Mouse (Mus musculus) kidney, adult 18-20 months (tissue): ENCODE data around the gene BC004004.
"Not testable (repeated sequence)": the region's sequence is repeated elsewhere in the genome, so short reads cannot be mapped to it uniquely, and the experiment has no call there.

Source experiments
- DNase-seq: peaks from one replicate; pipeline ENCODE4 v3.0.0; 2021

The BC004004 gene

DNA sequence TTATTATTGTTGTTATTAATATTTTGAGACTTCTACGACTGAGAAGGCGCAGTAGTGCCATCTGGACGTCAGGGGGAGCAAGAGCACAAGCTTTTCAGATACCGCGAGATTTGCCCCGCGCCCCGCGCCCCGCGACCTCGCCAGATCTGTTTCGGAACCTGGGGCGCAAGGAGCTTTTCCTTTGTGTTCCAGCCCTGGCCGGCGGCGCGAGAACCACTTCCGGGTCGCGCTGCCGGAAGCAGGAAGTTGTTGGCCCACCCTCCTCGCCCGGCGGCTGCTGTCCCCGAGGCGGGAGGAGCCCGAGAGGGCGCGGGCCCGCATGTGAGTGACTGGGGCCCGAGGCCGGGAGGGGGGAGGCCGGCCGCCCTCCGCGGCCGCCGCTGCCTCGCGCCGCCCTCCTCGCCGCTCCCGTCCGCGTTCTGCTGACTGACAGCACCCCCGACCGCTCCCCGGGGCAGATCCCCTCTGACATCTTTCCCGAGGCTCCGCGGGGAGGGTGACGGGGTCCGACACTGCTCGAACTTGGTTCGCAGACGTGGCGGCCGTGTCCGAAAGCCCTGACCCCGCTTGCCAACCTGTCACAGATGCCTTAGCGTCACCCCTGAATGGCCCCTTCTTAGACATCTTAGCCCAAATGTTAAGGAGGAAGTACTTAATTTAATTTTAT lies at the start of gene BC004004:
Gene BC004004, plus strand, starts transcription at position 107 of the 667 bp plus-strand sequence.
- peak; percentile 94 for DNase-seq

- no peak for DNase-seq
These were observed 48.0 kb upstream of the BC004004 start for GRCm38 (mm10) chr17:29220631-29221030.

DNA sequence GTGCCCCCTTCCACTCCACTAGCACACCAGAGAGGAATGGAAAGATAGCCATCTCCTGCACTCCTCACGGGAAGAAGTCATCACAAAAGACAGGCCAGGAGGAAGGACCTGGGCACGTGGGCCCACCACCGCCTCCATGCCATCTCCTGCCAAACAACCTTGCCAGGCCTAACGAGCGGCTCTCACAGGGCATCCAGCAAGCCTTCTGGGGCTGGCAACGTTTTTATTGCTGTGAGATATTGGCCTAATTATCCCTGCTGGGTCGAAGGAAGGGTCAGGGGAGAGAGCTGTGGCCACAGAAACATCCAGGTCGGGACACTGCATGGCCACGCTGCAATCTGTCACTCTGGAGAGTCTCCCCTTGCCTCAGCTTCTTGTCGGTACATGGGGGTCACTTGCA lies 37.5 kb upstream of the BC004004 start:
- no peak for DNase-seq

- DNase-seq = no peak
These were observed 32.5 kb upstream of the BC004004 start for GRCm38 (mm10) chr17:29236111-29236510.

DNA sequence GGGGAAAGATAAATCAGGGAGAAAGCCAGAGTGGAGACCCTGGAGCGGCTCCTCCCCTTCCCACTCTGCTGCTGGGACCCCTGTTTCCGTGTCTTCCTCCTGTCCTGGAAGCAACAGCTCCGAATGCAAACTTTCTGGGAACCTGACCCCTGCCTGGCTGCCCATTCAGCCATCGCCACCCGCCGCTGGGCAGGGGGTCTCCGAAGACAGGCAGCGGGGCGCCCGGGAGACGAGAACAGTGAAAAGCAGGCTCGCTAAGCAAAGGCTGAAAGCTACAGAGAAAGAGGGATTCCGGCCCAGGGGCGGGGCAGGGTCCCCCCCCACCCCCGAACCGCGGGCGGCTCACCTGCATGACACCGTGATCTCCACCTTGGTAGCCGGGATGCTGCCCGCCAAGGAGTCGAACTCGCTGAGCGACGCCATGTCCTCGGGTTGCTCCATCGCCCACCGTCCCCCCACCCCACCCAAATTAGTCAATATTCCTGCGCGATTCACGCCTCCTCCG lies 31.3 kb upstream of the BC004004 start:
- no peak for DNase-seq

GRCm38 (mm10) chr17:29237772-29238420 lies 30.7 kb upstream of the BC004004 start, which contains the start of gene Cpne5:
Cpne5 (minus strand) TSS chr17:29238167.
- DNase-seq = no peak

DNA sequence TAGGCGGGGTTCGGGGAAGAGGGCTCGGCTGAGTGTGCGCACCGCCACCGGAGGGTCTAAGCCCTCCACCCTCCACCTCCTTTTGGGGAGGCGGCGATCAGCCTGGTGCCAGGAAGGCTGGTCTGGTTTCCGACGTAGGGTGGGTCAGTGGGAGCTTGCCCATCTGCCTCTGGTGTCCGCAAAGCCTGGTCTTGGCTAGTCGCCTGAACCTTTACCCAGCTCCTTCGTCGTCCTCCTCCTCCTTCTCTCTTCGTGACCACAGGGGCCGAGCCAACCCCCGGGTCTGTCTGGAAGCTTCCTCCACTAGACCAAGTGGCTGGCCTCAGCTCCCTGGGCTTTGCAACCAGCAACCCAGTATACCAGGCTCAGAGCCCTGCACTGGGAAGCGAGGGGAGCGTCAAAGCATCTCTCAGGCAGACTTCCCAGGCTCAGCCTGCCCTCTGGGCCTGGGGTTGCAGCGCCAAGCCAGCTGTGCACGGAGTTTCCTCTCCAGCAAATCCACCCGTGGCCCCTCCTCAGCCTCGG lies 30.1 kb upstream of the BC004004 start:
- no peak for DNase-seq

DNA sequence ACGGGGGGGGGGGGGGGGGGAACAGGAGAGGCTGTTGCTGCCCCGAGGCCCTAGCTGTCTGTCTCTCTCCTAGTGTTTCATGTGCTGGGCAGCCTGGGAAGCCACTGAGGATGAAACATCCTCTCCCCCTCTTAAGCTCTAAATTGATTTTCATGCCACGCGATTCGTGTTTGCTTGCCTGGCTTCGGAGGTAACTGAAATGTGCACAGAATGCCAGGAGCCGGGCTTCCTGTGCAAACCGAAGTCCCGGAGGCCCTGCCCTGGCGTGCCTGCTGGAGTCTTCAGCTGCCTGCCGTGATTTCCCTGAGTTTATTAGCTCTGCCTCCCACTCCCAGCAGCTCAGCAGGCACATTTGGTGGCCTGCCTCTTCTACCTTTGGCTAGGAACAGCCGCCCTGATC lies 23.7 kb upstream of the BC004004 start:
- no peak for DNase-seq

DNA sequence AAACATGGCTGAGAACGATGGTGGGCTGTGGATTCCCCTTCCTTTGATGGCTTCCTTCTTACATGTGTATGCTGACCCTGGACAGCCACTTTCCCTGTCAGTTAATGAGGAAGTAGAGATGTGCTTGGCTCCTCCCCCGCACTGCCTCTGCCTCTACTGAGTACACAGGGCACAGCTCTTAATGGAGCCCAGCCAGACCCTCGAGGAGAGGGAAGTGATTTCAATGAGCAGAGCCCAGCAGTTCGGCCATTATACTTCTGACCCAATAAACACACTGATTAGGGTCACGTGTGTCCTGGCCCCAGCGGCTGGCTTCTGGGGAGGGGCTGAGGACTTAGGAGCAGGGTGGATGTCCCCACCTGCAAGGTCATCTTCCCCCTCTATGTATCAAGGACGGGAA lies 22.9 kb upstream of the BC004004 start:
- no peak for DNase-seq

- DNase-seq = no peak
These were observed 22.0 kb upstream of the BC004004 start for GRCm38 (mm10) chr17:29246602-29247001.

GRCm38 (mm10) chr17:29247881-29248280 lies 20.7 kb upstream of the BC004004 start:
- no peak for DNase-seq

DNA sequence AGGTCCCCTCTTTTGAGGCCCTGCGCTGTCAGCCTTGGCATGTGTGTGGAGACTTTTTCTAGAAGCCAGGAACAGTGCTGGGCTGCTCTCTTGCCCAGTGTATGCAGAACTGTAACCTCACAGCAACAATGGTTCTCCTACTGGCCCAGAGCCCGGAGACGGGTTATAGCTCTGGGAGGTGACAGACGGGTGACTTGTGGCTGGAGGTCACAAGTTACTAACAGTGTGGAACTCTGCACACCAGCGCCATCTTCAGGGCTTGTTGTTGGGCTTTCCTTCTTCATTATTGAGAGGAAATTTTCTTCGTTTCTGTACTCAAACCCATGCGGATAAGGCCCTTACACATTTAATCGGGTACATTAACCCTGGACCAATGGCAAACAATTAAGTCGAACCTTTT lies 19.1 kb upstream of the BC004004 start:
- DNase-seq = peak; percentile 71

DNA sequence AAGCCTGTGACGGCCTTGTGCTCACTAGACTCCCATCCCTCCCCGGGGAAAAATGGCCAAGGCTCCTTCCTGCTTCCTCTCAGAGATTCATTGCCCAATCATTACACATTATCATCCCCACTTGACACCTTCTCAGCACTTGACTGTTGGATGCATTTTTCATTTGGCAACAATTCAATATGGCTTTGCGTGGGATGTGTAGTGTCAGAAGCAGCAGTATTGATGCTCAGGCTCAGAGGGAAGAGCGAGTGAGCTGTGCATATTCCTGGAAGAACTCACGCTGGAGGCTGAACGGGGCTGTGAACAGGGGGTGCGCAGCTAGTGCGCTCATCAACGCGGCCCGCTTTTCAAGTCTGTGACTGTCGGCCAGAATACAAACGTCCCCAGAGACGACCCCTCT lies 17.6 kb upstream of the BC004004 start:
- not testable (repeated sequence) for DNase-seq

DNA sequence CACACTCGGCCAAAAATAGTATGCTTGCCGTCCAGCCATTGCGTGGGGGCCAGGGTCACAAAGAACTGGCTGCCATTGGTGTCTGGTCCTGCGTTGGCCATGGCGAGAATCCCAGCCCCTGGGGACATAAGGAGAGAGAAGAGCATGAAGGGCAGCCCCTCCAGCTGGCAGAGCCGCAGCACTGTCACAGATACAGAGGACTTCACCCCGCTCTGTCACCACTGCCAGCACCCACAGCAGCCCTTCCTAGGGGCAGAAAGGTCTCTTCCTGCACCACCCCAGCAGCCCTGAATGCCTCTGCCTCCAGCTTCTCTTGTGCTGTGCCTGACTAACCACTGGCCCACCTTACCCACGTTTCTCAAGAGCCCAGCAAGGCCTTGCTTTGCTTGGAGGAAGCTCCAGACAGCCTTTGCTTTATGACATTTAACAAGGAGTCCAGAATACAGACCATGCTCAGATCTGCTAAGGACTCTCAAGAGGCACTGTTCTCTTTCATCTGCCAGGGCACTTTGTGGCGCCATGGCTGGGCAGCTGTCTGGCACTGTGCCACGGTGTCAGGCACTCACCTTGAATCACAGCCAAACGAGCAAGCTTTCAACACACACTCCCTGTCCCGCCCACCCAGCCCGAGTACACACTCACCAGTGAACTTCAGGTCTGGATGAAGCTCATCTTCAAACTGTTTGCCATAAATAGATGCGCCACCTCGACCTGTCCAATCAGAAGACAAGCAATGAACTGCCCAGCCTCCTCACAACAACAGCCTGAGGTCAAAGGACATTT lies 16.8 kb upstream of the BC004004 start:
- DNase-seq = peak; percentile 84

DNA sequence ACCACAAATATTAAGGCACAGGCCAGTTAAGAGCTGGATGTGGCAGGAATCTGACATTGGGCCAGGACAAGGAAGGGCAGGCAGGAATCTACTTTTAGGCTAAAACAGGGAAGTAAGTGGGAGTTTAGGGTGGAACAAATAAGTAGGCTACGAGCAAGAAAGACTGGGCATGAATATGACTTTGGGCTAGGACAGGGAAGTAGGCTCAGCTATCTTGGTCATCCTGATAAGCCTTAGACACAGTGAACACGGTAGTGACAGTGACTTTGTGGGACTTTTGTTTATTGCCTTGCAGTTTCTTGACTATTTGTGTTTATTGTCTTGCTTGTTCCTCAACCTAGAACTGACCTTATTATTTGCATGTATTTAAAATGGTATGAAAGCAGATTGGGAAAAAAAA lies 15.4 kb upstream of the BC004004 start:
- no peak for DNase-seq

- no peak for DNase-seq
These were observed 14.9 kb upstream of the BC004004 start for GRCm38 (mm10) chr17:29253684-29254083.

DNA sequence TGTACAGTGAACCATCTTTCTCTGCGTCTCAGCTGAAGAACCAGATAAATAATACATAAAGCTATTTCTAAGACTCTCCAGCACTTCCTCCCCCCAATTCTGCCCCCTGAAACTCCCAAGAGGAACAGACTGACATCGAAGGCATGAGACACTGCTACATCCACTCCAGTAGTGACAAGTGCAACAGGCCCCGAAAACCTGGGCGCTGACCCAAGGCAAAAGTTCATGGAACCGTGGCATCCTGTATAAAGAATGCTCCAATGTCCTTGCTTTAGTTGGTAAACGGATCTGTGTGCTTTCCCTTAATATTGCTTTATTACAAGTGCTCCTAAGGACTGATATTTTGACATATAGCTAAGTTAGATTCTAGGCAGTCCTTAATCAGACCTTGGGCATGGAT lies 13.8 kb upstream of the BC004004 start:
- not testable (repeated sequence) for DNase-seq

DNA sequence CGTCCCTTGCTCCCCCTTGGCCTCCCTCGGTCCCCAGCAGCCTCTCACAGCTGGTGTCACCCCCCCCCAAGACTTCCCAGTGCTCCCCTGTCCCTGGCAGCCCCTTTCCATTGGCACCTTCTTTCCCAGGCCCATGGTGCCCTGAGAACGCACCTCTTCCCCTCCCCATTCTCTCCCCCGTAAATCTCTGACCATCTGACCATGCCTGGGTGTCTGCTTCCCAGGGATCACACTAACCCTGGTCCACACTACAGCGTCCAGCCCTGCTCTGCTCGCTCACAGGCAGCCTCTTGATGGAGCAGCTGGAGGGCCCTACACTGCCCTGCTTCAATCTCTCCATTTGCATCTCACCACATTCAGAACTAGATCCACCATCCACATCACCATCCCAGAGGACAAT lies 12.1 kb upstream of the BC004004 start:
- DNase-seq = no peak

DNA sequence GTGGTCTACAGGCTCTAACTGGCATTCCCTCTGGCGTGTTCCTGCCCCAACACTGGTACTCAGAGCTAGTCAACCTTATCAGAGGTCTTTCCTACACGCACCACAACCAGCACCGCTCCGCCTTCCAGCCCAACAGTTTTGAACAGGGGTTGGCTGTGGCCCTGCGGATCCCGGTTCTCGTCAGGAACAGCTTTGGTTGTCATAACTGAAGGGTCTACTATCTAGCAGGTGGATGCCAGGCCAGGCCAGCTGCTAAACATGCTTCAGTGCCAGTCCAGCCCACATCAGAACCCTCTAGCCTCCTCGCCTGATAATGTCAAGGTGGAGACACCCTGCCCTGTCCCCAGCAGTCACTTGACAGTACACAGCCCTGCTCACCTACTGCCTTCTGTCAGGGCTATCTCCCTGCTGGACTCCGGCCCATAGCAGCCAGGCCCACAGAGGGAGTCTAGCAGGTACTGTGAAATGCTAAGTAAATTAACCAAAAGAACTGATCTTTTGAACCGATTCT lies 11.5 kb upstream of the BC004004 start:
- DNase-seq = no peak

GRCm38 (mm10) chr17:29258025-29258558 lies 10.5 kb upstream of the BC004004 start:
- DNase-seq = no peak

DNA sequence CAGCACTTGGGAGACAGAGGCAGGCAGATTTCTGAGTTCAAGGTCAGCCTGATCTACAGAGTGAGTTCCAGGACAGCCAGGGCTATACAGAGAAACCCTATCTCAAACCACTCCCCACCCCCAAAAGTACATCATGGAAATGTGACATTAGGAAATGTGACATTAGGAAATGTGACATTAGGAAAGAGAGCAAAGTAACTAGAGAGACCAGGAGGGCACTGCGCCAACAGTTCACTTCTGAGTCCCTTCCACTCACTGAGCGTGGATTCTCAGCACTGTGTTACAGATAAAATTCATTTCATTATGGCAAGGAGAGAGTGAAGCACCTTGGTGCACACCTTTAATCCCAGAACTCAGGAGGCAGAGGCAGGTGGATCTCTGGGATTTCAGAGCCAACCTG lies 9.7 kb upstream of the BC004004 start:
- no peak for DNase-seq

DNA sequence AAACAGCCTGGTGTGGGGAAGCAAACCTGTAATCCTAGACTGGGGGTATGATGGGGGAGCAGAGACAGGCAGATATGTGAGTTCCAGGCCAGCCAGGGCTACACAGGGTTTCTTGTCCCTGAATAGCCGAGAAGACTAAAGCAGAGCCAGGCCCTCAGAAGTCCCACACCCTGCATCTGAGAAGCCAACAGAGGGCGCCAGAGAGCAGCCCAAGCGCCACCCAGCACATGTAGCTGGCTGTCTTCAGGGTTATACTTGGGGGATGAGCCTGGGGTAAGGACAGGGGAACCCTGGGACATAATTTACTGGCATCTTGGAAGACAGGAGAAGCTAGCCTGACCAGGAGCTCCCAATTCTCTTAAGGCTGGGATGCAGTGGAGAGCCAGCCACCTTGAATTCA lies 9.1 kb upstream of the BC004004 start:
- peak; percentile 81 for DNase-seq

DNA sequence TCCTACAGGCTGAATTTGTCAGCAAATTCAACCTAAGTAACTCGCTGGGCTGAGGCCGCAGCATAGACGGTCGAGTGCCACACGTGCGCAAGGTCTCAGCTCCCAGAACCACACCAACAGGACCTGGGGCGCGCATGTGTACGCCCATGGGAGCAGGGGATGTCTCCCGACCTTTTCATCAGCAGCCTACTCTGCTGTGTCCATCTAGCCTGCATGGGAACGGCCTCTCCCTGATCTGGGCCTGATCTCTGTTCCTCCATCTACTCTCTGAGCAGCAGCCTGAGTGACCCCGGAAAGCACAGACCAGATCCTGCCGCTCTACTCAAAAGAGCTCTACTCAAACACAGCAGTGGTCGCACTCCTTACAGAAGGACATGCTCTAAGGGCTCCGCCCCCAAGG lies 8.1 kb upstream of the BC004004 start:
- no peak for DNase-seq
